Mouse (Mus musculus) liver, adult 2 months (tissue): ENCODE measurements around the gene Ahsa2. TPM values are rescaled to one million over a fixed set of nuclear protein-coding genes. Genes with fewer than 3 reads are reported as not detected.
"Not testable (repeated sequence)": the region's sequence is repeated elsewhere in the genome, so short reads cannot be mapped to it uniquely, and the experiment has no call there.

ENCODE experiments used
- DNase-seq: peaks from one replicate; pipeline ENCODE4 v3.0.0-alpha.2; 2011; ENCODE audit warnings: low read depth, low spot score; ENCODE audit errors: extremely low read depth
- H3K27ac ChIP-seq: fragments of 200-500 bp; replicated peaks from 2 replicates; pipeline ENCODE4 v1.5.1; 2012; ENCODE audit warnings: low read depth, mild to moderate bottlenecking, control low read depth, inconsistent platforms, low read length; ENCODE audit not compliant: insufficient read depth
- H3K27me3 ChIP-seq: fragments of 200-500 bp; 2 replicates; pipeline ENCODE4 v1.6.1; 2012; ENCODE audit warnings: mild to moderate bottlenecking, moderate library complexity, low read length, inconsistent platforms; ENCODE audit not compliant: control insufficient read depth, insufficient read depth
- H3K36me3 ChIP-seq: fragments of 200-500 bp; 2 replicates; pipeline ENCODE4 v1.6.1; 2012; ENCODE audit warnings: low read length, inconsistent platforms; ENCODE audit not compliant: control insufficient read depth, insufficient read depth
- H3K4me1 ChIP-seq: fragments of 200-500 bp; 2 replicates; pipeline ENCODE4 v1.6.1; 2011; ENCODE audit warnings: low read length; ENCODE audit not compliant: control insufficient read depth, insufficient read depth
- H3K4me3 ChIP-seq: fragments of 200-500 bp; 2 replicates; pipeline ENCODE4 v1.5.1; 2011; ENCODE audit warnings: low read depth, mild to moderate bottlenecking, control low read depth, low read length, moderate library complexity; ENCODE audit not compliant: insufficient read depth
- H3K79me2 ChIP-seq: fragments of 200-500 bp; 2 replicates; pipeline ENCODE4 v1.6.1; 2012; ENCODE audit warnings: inconsistent platforms, mild to moderate bottlenecking, low read length, moderate library complexity; ENCODE audit not compliant: control insufficient read depth, insufficient read depth
- H3K9ac ChIP-seq: fragments of 200-500 bp; 2 replicates; pipeline ENCODE4 v1.6.1; 2012; ENCODE audit warnings: low read depth, mild to moderate bottlenecking, control low read depth, inconsistent platforms, low read length
- CTCF ChIP-seq: fragments of 200-500 bp; IDR thresholded peaks from 2 replicates; pipeline ENCODE4 v1.5.1; 2011; ENCODE audit warnings: low read depth, low read length, control low read depth
- POLR2A ChIP-seq: fragments of 200-500 bp; IDR thresholded peaks from 2 replicates; pipeline ENCODE4 v1.6.1; 2011; ENCODE audit warnings: low read length, control low read depth; ENCODE audit not compliant: insufficient read depth; ENCODE audit errors: extremely low read depth
- WGBS: fragments of 180-500 bp; shearing (Covaris S2); methylation state at CpG from one replicate; pipeline ENCODE4 v1.1.7; 2018; 5-methylcytosine and 5-hydroxymethylcytosine counted together
- polyA plus RNA-seq: library from polyadenylated mRNA; depleted of rRNA; stranded (reverse); fragments of >200 nt; gene quantifications from 2 replicates; pipeline ENCODE4 v1.2.3, GENCODE M21; 2012
- total RNA-seq: library from RNA; depleted of rRNA; stranded (reverse); fragments of >200 nt; gene quantifications from 2 replicates; pipeline ENCODE4 v1.2.3, GENCODE M21; 2014

The Ahsa2 gene
- total and polyA plus RNA-seq, 2 experiments, result 12.1 to 20.5 TPM

DNA sequence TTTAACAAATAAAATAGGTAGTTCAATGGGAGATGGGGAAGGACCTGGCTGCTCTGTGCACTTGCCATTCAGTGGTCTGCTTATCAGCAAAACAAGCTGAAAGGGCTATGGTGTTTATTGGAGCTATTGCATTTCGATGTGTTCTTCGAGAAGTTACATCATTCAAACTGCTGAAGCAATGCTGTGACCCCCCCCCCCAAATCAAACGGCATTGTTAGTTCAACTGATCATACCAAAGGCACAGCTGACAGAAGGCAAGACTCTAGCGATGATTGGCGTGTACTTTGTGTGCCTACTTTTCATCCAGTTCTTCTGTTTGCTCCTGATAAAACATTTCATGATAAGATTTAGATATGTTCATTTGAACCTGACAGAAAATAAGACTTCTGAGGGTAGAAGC lies 779 bp upstream of the Ahsa2 start:
- Histone ChIP-seq H3K27ac (no peak overlapping the region), H3K79me2 (peaks cover 13% of the 10 kb centered on the region), H3K4me1 (peaks cover 18% of the 10 kb centered on the region), H3K36me3 (peaks cover 8% of the 10 kb centered on the region; the same call in 1 of the 2 replicates), H3K4me3 (no peak overlapping the region), H3K27me3 (no peaks in the 10 kb centered on the region), H3K9ac (no peak overlapping the region)
- no peak for DNase-seq
- no peak for TF ChIP-seq POLR2A
- TF ChIP-seq CTCF, result no peak
- 36% methylated on average over 5 of the region's 5 CpGs for WGBS

- H3K4me1 ChIP-seq, result peaks cover 18% of the 10 kb centered on the region
- peak; percentile 61 for DNase-seq
- WGBS, result under 1% methylated on average over 20 of the region's 22 CpGs
- H3K9ac ChIP-seq, result peak overlapping the region; percentile 96
- peaks cover 18% of the 10 kb centered on the region for H3K36me3 ChIP-seq
- peak overlapping the region; percentile 72 for H3K4me3 ChIP-seq
- H3K79me2 ChIP-seq, result peaks cover 13% of the 10 kb centered on the region
- no peaks in the 10 kb centered on the region for H3K27me3 ChIP-seq
- TF ChIP-seq POLR2A, result no peak
- TF ChIP-seq CTCF, result no peak
- peak overlapping the region; percentile 88 for H3K27ac ChIP-seq
These were observed 504 bp downstream of the Ahsa2 start for GRCm38 (mm10) chr11:23497335-23497717.

- peak overlapping the region; percentile 29; the same call in 1 of the 2 replicates for H3K9ac ChIP-seq
- 44% methylated on average over 6 of the region's 6 CpGs for WGBS
- H3K27me3 ChIP-seq, result no peaks in the 10 kb centered on the region
- no peak overlapping the region for H3K27ac ChIP-seq
- TF ChIP-seq POLR2A, result no peak
- no peak for TF ChIP-seq CTCF
- H3K4me3 ChIP-seq, result no peak overlapping the region
- peaks cover 18% of the 10 kb centered on the region for H3K4me1 ChIP-seq
- H3K79me2 ChIP-seq, result peaks cover 13% of the 10 kb centered on the region
- DNase-seq, result no peak
- H3K36me3 ChIP-seq, result peaks cover 22% of the 10 kb centered on the region
These were observed 1.2 kb downstream of the Ahsa2 start for GRCm38 (mm10) chr11:23496661-23497060.

- Histone ChIP-seq H3K9ac (no peak overlapping the region), H3K4me1 (peaks cover 18% of the 10 kb centered on the region), H3K27ac (no peak overlapping the region), H3K27me3 (no peaks in the 10 kb centered on the region), H3K4me3 (no peak overlapping the region), H3K79me2 (peaks cover 13% of the 10 kb centered on the region), H3K36me3 (peaks cover 37% of the 10 kb centered on the region)
- DNase-seq, result no peak
- 94% methylated on average over 6 of the region's 6 CpGs for WGBS
- TF ChIP-seq CTCF (no peak), POLR2A (no peak)
These were observed 2.6 kb downstream of the Ahsa2 start for GRCm38 (mm10) chr11:23495231-23495630.

DNA sequence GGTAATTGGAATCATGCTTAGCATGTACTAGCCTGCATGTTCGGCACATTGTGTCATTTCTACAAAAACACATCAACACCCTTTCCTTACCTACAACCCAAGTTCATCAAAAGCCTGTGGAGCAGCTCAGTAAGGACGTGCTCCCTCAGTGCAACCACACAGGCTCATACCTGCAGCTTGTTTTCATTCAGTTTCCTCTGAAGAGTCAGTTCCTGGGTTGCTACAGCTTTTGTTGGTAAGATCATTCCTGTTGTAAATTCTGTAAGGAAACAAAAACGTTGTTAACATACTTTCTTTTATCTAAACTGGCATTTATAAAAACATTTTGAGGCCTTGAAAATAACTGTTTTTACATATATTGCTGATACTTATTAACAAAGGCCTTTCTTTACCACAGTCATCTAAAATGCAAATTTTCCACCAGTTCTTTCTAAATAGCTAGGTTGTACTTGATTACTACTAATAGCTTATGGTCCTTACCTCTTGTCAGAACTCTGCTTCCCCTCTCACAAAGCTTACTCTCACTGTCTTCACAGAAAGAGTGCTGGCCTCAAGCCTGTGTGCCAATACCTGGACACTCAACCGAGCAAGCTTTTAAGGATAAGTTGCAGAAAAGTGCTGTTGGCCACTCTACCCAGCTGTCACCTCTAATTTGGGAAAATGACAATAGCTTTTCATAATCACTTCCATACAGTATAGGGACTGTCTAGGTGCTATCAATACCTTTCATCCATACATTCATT lies 5.6 kb downstream of the Ahsa2 start:
- H3K79me2 ChIP-seq, result peaks cover 13% of the 10 kb centered on the region
- no peaks in the 10 kb centered on the region for H3K27me3 ChIP-seq
- peaks cover 15% of the 10 kb centered on the region for H3K4me1 ChIP-seq
- no peak overlapping the region for H3K27ac ChIP-seq
- H3K36me3 ChIP-seq, result peaks cover 65% of the 10 kb centered on the region
- TF ChIP-seq POLR2A (no peak), CTCF (no peak)
- WGBS, result 85% methylated on average over 4 of the region's 4 CpGs
- no peak for DNase-seq
- H3K9ac ChIP-seq, result no peak overlapping the region
- no peak overlapping the region for H3K4me3 ChIP-seq

DNA sequence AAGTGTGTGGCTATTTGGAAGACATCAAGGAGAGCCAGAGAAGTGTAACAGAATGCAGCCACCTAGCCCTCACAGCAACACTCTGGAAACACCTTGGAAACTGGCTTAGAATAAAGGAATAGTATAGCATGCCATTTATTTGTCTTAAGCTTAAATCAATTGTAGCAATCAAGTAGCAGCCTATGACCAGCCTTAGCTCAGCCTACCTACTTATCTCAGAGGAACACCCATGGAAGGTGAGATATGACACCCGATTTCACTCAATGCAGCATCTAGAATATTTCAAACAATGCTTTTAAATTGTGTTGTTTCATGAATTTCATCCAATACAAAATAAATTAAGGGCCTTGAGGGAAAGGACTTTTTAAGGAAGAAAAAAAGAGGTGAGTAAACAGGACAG lies 7.9 kb downstream of the Ahsa2 start:
- WGBS, result 90% methylated on average over 1 of the region's 1 CpGs
- no peak overlapping the region for H3K27ac ChIP-seq
- H3K4me1 ChIP-seq, result no peaks in the 10 kb centered on the region
- no peak for DNase-seq
- no peaks in the 10 kb centered on the region for H3K79me2 ChIP-seq
- H3K27me3 ChIP-seq, result no peaks in the 10 kb centered on the region
- H3K36me3 ChIP-seq, result peaks cover 73% of the 10 kb centered on the region
- no peak for TF ChIP-seq CTCF
- no peak for TF ChIP-seq POLR2A
- no peak overlapping the region for H3K4me3 ChIP-seq
- no peak overlapping the region for H3K9ac ChIP-seq

DNA sequence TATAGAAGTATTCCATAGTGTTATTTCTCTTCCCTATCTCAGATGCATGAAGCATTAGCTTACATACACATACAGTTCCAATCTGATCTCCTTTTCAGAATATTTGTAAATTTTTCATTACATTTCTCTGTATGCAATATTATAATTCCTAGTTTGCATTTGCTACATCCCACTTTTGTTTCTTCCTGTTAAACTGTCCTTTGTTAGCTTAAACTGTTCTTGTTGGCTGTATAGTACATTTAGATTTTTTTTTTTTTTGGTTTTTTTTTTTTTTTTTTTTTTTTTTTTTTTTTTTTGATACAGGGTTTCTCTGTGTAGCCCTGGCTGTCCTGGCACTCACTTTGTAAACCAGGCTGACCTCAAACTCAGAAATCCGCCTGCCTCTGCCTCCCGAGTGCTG lies 32.0 kb downstream of the Ahsa2 start:
- H3K79me2 ChIP-seq, H3K4me3 ChIP-seq, H3K4me1 ChIP-seq, H3K9ac ChIP-seq, H3K27ac ChIP-seq, DNase-seq, H3K27me3 ChIP-seq: not testable (repeated sequence)
- 94% methylated on average over 2 of the region's 2 CpGs for WGBS
- peaks cover 46% of the 10 kb centered on the region for H3K36me3 ChIP-seq
